In the genomic region with DNA sequence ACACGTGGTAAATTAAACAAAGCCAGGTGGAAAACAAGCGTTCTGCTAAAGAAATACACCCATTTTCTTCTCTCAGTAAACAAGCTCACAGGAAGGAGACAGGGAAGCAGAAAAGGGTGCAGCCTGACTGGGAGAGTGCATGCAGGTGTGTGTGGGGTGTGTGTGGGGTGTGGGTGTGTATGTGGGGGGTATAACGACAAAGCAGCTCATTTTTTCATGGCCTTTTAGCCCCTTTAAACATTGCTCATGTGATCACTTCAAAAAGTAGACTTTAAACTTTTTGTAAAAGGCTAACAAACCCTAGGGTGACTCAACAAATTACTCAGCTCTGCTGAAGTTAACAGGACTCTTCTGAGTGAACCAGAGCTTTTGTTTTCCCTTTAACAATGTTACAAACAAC, we compare ENCODE assay signal across 8 mouse cellular contexts. TPM values are rescaled to one million over a fixed set of nuclear protein-coding genes. Genes with fewer than 3 reads are reported as not detected.
DNase-seq lines count a peak whose midpoint lies in the region; ATAC-seq and TF ChIP-seq lines count a peak whose summit lies in the region.

No protein-coding gene starts in this region.

- H3K27me3 ChIP-seq in hindbrain, embryonic 10.5 days (ENCODE audit: insufficient read depth, poor library complexity, severe bottlenecking), result peaks cover 12% of the 10 kb centered on the region
- peaks cover 9% of the 10 kb centered on the region; the same call in 1 of the 2 replicates for H3K27me3 ChIP-seq in hindbrain, embryonic 13.5 days
- H3K27me3 ChIP-seq in E14TG2a.4 (ENCODE audit: insufficient read depth, low read length), result no peaks in the 10 kb centered on the region
- no peaks in the 10 kb centered on the region for H3K27me3 ChIP-seq in liver, postnatal 0 days (ENCODE audit: insufficient read depth, low read length)

- DNase-seq in hindbrain, embryonic 10.5 days (ENCODE audit: low spot score), result no peak
- peak; percentile 20 for DNase-seq in liver, postnatal 0 days
- no peak for DNase-seq in yolk sac, embryonic 10.5 days (ENCODE audit: low spot score)
- DNase-seq in left cerebral cortex, adult 18-20 months (ENCODE audit: low spot score in 2 of 2), result no peak
- no peak for DNase-seq in gastrocnemius, postnatal 4 days (ENCODE audit: low spot score in 2 of 2)

- H3K27ac ChIP-seq in hindbrain, embryonic 10.5 days, result no peak overlapping the region
- no peak overlapping the region for H3K27ac ChIP-seq in hindbrain, embryonic 13.5 days
- H3K27ac ChIP-seq in embryonic fibroblast, embryonic 13.5 days (ENCODE audit: insufficient read depth, low read length), result peak overlapping the region; percentile 82
- H3K27ac ChIP-seq in liver, postnatal 0 days (ENCODE audit: low read depth), result peak overlapping the region; percentile 95

- no peak for TF ChIP-seq EP300 in liver, postnatal 0 days (IDR thresholded peaks at IDR 0.05; ENCODE audit: low read depth)

- TF ChIP-seq CTCF in E14TG2a.4 (conservative IDR thresholded peaks at IDR 0.05; ENCODE audit: low read length), result no peak
- TF ChIP-seq CTCF in embryonic fibroblast, embryonic 13.5 days (IDR thresholded peaks at IDR 0.05; ENCODE audit: borderline replicate concordance, insufficient read depth, low read length), result no peak
- no peak for TF ChIP-seq CTCF in liver, postnatal 0 days (IDR thresholded peaks at IDR 0.05; ENCODE audit: low read depth)

- H3K4me2 ChIP-seq in hindbrain, embryonic 13.5 days, result no peak overlapping the region; the same call in 1 of the 2 replicates
- H3K4me2 ChIP-seq in liver, postnatal 0 days (ENCODE audit: low read depth, low read length), result peak overlapping the region; percentile 92

- 60% methylated on average over 3 of the region's 3 CpGs for WGBS in hindbrain, embryonic 10.5 days
- 56% methylated on average over 3 of the region's 3 CpGs for WGBS in hindbrain, embryonic 13.5 days
- 18% methylated on average over 3 of the region's 3 CpGs for WGBS in liver, postnatal 0 days (ENCODE audit: insufficient replicate concordance)

- no peak for ATAC-seq in hindbrain, embryonic 13.5 days (ENCODE audit: low FRiP score)
- peak; percentile 32 for ATAC-seq in liver, postnatal 0 days

- H3K9ac ChIP-seq in hindbrain, embryonic 13.5 days, result no peak overlapping the region
- H3K9ac ChIP-seq in liver, postnatal 0 days (replicated peaks), result peak overlapping the region; percentile 91

- peaks cover 20% of the 10 kb centered on the region for H3K4me1 ChIP-seq in hindbrain, embryonic 10.5 days (replicated peaks)
- peaks cover 8% of the 10 kb centered on the region; the same call in 1 of the 2 replicates for H3K4me1 ChIP-seq in hindbrain, embryonic 13.5 days (replicated peaks)
- peaks cover 64% of the 10 kb centered on the region for H3K4me1 ChIP-seq in E14TG2a.4 (replicated peaks; ENCODE audit: low read depth, low read length)
- peaks cover 5% of the 10 kb centered on the region for H3K4me1 ChIP-seq in embryonic fibroblast, embryonic 13.5 days (ENCODE audit: control insufficient read depth, insufficient read depth, low read length)
- peaks cover 19% of the 10 kb centered on the region for H3K4me1 ChIP-seq in liver, postnatal 0 days (ENCODE audit: insufficient read depth)

- peaks cover 3% of the 10 kb centered on the region for H3K36me3 ChIP-seq in hindbrain, embryonic 10.5 days
- no peaks in the 10 kb centered on the region for H3K36me3 ChIP-seq in hindbrain, embryonic 13.5 days
- peaks cover 21% of the 10 kb centered on the region for H3K36me3 ChIP-seq in E14TG2a.4 (ENCODE audit: insufficient read depth, low read length)
- peaks cover 2% of the 10 kb centered on the region for H3K36me3 ChIP-seq in liver, postnatal 0 days (replicated peaks; ENCODE audit: insufficient read depth, low read length)

- H3K4me3 ChIP-seq in hindbrain, embryonic 10.5 days, result peak overlapping the region; percentile 78
- no peak overlapping the region for H3K4me3 ChIP-seq in hindbrain, embryonic 13.5 days
- H3K4me3 ChIP-seq in E14TG2a.4 (replicated peaks; ENCODE audit: low read length), result peak overlapping the region; percentile 87
- peak overlapping the region; percentile 66 for H3K4me3 ChIP-seq in embryonic fibroblast, embryonic 13.5 days (ENCODE audit: insufficient read depth, low read length)
- H3K4me3 ChIP-seq in liver, postnatal 0 days (ENCODE audit: low read depth, low read length), result peak overlapping the region; percentile 93

- no peaks in the 10 kb centered on the region for H3K9me3 ChIP-seq in hindbrain, embryonic 10.5 days
- H3K9me3 ChIP-seq in hindbrain, embryonic 13.5 days, result no peaks in the 10 kb centered on the region
- no peaks in the 10 kb centered on the region for H3K9me3 ChIP-seq in E14TG2a.4 (ENCODE audit: low read length)
- no peaks in the 10 kb centered on the region for H3K9me3 ChIP-seq in liver, postnatal 0 days (ENCODE audit: low read length)

- TF ChIP-seq POLR2A in embryonic fibroblast, embryonic 13.5 days (IDR thresholded peaks at IDR 0.05; ENCODE audit: low read depth, low read length), result no peak

RNA-seq across cellular contexts. Expression of a gene that starts 1.5 kb away (rescaled TPM):
- 12.8 and 16.2 TPM in 2 replicates for polyA plus RNA-seq in hindbrain, embryonic 10.5 days (2016; fragmentation: Nextera tagmentation; extraction: Ambion mirVana)
- polyA plus RNA-seq in hindbrain, embryonic 13.5 days (2015; fragmentation: Nextera tagmentation; extraction: Ambion mirVana), result 11.7 and 13.2 TPM in 2 replicates
- polyA plus RNA-seq in embryonic fibroblast, embryonic 13.5 days (2011; ENCODE audit: insufficient read length, low read depth, missing spikeins), result 127 and 138 TPM in 2 replicates
- polyA plus RNA-seq in liver, postnatal 0 days (2015; fragmentation: Nextera tagmentation; extraction: Ambion mirVana), result 26.1 and 29.2 TPM in 2 replicates
- total RNA-seq in left cerebral cortex, adult 18-20 months (2021), result 10 to 100 TPM; 70.5 to 78.1 TPM
- 10 to 100 TPM; 43.1 to 52.3 TPM for total RNA-seq in gastrocnemius, postnatal 4 days (2021)

RNA-seq across cellular contexts. Expression of a gene that starts 18.3 kb away (rescaled TPM):
- 0.80 and 0.88 TPM in 2 replicates for polyA plus RNA-seq in hindbrain, embryonic 10.5 days (2016; fragmentation: Nextera tagmentation; extraction: Ambion mirVana)
- polyA plus RNA-seq in hindbrain, embryonic 13.5 days (2015; fragmentation: Nextera tagmentation; extraction: Ambion mirVana), result 0.41 and 0.82 TPM in 2 replicates
- 1.2 TPM in 2 replicates for polyA plus RNA-seq in embryonic fibroblast, embryonic 13.5 days (2011; ENCODE audit: insufficient read length, low read depth, missing spikeins)
- 0.40 and 0.41 TPM in 2 replicates for polyA plus RNA-seq in liver, postnatal 0 days (2015; fragmentation: Nextera tagmentation; extraction: Ambion mirVana)
- under 1 TPM; 0.72 to 0.96 TPM for total RNA-seq in left cerebral cortex, adult 18-20 months (2021)
- total RNA-seq in gastrocnemius, postnatal 4 days (2021), result 1 to 10 TPM; 2.6 to 5.7 TPM

RNA-seq across cellular contexts. Expression of a gene that starts 26.4 kb away (rescaled TPM):
- 1.0 and 1.3 TPM in 2 replicates for polyA plus RNA-seq in hindbrain, embryonic 10.5 days (2016; fragmentation: Nextera tagmentation; extraction: Ambion mirVana)
- polyA plus RNA-seq in hindbrain, embryonic 13.5 days (2015; fragmentation: Nextera tagmentation; extraction: Ambion mirVana), result 1.0 and 2.2 TPM in 2 replicates
- 1.4 TPM in 1 of 2 replicates, not detected in the other for polyA plus RNA-seq in embryonic fibroblast, embryonic 13.5 days (2011; ENCODE audit: insufficient read length, low read depth, missing spikeins)
- 0.11 TPM in 1 of 2 replicates, not detected in the other for polyA plus RNA-seq in liver, postnatal 0 days (2015; fragmentation: Nextera tagmentation; extraction: Ambion mirVana)
- total RNA-seq in left cerebral cortex, adult 18-20 months (2021), result 1 to 10 TPM; 1.7 to 2.4 TPM
- under 1 TPM; 0.21 to 0.64 TPM for total RNA-seq in gastrocnemius, postnatal 4 days (2021)

Comparison
In these comparisons a context has a peak if more than half of its experiments do, and no peak if none do; other contexts are left out.
1. H3K27ac ChIP-seq: peak in embryonic fibroblast, embryonic 13.5 days (single experiment) and liver, postnatal 0 days (single experiment); none in hindbrain, embryonic 10.5 days (single experiment) and hindbrain, embryonic 13.5 days (single experiment).